Mouse (Mus musculus) E14TG2a.4 (cell line): ENCODE results near the gene Crocc.

Source experiments
- CTCF ChIP-seq: conservative IDR thresholded peaks from 2 replicates; pipeline ENCODE4 v1.5.1; 2014; ENCODE audit warnings: low read length
- POU5F1 ChIP-seq: IDR thresholded peaks from 2 replicates; pipeline ENCODE4 v1.6.1; 2014; ENCODE audit warnings: low read length, borderline replicate concordance

DNA sequence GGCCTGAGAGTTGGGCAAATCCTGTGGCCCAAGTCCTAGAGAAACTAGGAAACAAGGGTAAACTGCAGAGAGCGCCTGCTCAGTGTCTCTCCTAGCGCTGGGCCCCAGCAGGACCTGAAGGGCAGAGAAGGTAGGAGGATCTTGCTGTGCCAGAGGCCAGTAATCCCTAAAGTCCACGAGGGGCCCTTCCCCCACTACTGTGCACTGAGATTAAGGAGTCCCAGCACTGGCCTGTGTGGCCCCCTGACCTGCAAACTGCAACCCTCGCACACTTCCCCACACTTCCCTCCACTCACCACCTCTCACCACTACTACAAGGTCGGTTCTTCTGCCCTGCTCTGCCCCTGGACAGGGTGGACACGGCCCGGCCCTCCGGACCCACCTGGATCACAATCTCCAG, 7.2 kb downstream of the Crocc start:
- TF ChIP-seq CTCF = no peak
- TF ChIP-seq POU5F1 = no peak
